Mouse (Mus musculus): Measurements from ENCODE around the gene Mpzl1. TPM values are rescaled to one million over a fixed set of nuclear protein-coding genes. Genes with fewer than 3 reads are reported as not detected.
"Not testable (repeated sequence)": the region's sequence is repeated elsewhere in the genome, so short reads cannot be mapped to it uniquely, and the experiment has no call there.

Gene Mpzl1
- polyA plus RNA-seq (2015; fragmentation: Nextera tagmentation; extraction: Ambion mirVana): 31.9 and 36.0 TPM in 2 replicates

DNA sequence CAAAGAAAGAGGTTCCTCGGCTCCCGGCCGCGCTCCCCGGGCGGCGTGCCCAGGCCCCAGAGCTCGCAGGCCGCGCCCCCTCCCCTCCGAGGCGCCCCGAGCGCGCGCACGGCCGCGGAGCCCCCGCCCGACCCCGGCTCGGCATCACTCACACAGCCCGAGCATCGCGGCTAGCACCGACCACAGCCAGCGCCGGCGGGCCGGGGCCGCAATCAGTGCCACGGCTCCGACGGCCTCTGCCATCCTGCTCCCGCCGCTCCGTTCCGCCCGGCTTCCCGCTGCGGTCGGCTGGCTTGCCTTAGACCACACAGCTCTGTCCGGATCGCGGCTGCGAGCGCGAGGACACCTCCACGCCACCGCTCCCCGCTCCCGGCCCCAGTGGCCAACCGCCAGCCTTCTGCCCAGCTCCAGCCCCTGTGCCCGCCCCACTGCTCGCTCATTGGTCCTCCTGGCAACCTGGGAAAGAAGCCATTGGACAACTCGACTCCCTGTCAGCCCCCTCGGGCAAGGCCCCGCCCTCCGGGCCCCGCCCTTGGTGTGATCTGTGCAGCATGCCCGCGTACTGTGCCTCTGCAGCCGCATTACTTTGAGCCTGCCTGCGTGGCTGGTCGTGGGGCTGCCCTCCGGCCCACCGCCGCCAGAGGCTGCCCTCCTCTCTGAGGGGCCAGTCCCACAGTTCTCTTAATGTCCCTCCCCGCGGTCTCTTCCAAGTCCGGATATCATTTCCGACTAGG lies at the start of gene Mpzl1:
Gene Mpzl1, minus strand, starts transcription at position 388 of the 734 bp plus-strand sequence.
- Histone ChIP-seq H3K27ac (peak within 1 kb of the TSS; percentile 64), H3K9me3 (replicated peaks) (no peaks in the 10 kb centered on the region), H3K27me3 (peaks cover 9% of the 10 kb centered on the region; the same call in 1 of the 2 replicates), H3K4me2 (peak within 1 kb of the TSS; percentile 99), H3K36me3 (no peaks in the 10 kb centered on the region), H3K4me1 (replicated peaks) (peaks cover 63% of the 10 kb centered on the region), H3K4me3 (replicated peaks) (peak within 1 kb of the TSS; percentile 78), H3K9ac (peak within 1 kb of the TSS; percentile 77)
- DNase-seq: peak; percentile 98
- WGBS (ENCODE audit: insufficient replicate concordance): under 1% methylated on average over 54 of the region's 73 CpGs
- ATAC-seq (ENCODE audit: low read depth): peak; percentile 99

DNA sequence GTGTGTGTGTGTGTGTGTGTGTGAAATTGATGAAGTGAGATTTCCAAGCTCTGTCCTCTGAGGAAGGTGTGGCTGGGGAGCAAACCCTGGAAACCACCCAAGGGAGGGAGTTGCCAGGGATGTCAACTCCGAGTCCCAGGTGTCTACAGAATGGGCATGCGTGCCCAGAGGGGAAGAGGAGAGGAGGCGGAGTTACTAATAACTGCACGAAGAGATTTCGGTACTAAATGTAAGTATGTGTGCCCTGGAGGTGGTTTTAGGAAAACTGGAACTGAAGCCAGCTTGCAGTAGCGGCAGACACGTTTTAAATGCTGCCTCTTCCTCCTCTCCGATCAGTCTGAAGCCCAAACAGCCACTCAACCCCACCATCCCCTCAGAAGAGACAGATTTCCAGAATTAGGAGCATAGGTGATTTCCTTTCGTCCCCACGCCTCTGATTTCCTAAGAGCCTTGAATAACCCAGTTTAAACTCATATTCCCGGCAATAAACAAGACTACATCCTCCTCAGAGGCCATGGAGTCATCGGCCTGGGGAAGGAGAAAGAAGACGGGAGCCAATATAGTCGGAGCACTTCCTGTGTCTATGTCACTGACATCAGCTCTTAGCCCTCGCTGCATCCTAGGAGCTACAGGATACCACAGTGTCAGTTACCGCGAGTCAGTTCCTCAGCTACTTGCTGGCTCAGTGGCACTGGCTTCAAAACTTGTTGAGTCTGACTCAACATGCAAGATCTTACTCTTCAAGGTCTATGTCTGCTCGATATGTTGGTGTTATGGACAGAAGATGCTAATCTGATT lies 47.9 kb upstream of the Mpzl1 start:
- Histone ChIP-seq H3K4me3 (replicated peaks) (no peak overlapping the region), H3K9ac (no peak overlapping the region; the same call in 1 of the 2 replicates), H3K4me2 (no peak overlapping the region), H3K27ac (no peak overlapping the region), H3K27me3 (no peaks in the 10 kb centered on the region), H3K9me3 (replicated peaks) (no peaks in the 10 kb centered on the region), H3K4me1 (replicated peaks) (peaks cover 27% of the 10 kb centered on the region; the same call in 1 of the 2 replicates), H3K36me3 (no peaks in the 10 kb centered on the region)
- 44% methylated on average over 18 of the region's 18 CpGs for WGBS (ENCODE audit: insufficient replicate concordance)
- DNase-seq (no peak), ATAC-seq (ENCODE audit: low read depth) (peak; percentile 45; the same call in 1 of the 2 replicates)

DNA sequence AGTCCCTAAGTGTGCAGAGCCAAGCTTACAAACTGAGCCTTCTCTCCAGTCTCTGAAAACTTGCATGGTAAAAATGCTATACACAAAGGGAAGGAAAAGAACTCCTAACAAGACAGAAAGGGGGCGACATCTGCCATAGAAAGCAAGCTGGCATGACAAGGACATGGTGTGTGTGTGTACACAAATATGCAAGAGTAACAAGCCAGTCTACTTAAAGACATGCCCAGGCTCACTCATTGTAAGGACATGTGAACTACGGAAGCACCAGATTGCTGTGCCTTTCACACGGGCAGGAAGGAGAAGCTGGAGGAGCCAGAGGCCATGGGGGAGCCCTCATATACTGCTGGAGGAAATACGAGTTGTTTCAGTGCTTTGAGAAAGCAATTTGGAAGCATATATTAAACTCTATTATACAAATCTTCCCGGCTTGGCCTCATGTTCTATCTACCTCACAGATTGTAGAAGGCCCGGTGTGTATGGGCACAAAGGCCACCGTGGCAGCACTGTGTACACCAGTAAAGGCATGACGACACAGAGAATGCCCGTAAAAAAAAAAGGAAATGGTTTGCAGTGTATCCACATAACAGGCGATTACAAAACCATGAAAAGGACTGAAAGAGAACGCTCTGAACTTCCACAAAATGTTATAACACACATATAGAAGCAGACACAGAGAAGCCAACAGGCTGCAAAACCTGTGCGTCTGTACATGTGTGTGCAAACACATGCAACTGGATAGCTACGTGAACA lies 46.9 kb upstream of the Mpzl1 start:
- 0 out of 2 replicates have a peak, but pooled peaks have one; percentile 18 for ATAC-seq (ENCODE audit: low read depth)
- H3K27ac ChIP-seq: no peak overlapping the region
- H3K9ac ChIP-seq: no peak overlapping the region
- DNase-seq: no peak
- no peaks in the 10 kb centered on the region for H3K9me3 ChIP-seq (replicated peaks)
- no peaks in the 10 kb centered on the region for H3K27me3 ChIP-seq
- no peak overlapping the region for H3K4me3 ChIP-seq (replicated peaks)
- 41% methylated on average over 13 of the region's 13 CpGs for WGBS (ENCODE audit: insufficient replicate concordance)
- no peak overlapping the region for H3K4me2 ChIP-seq
- peaks cover 30% of the 10 kb centered on the region for H3K4me1 ChIP-seq (replicated peaks)
- H3K36me3 ChIP-seq: no peaks in the 10 kb centered on the region

DNA sequence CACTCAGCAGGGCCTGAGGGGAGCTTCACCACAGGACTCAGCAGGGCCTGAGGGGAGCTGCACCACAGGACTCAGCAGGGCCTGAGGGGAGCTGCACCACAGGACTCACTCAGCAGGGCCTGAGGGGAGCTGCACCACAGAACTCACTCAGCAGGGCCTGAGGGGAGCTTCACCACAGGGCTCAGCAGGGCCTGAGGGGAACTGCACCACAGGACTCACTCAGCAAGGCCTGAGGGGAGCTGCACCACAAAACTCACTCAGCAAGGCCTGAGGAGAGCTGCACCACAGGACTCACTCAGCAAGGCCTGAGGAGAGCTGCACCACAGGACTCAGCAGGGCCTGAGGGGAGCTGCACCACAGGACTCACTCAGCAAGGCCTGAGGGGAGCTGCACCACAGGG lies 45.7 kb upstream of the Mpzl1 start:
- not testable (repeated sequence) for DNase-seq; H3K4me2 ChIP-seq; H3K4me3 ChIP-seq (replicated peaks); ATAC-seq (ENCODE audit: low read depth); H3K9ac ChIP-seq; H3K36me3 ChIP-seq; H3K27me3 ChIP-seq; H3K9me3 ChIP-seq (replicated peaks)
- Histone ChIP-seq H3K4me1 (replicated peaks) (peaks cover 30% of the 10 kb centered on the region), H3K27ac (peak overlapping the region; percentile 64)

- 48% methylated on average over 3 of the region's 3 CpGs for WGBS (ENCODE audit: insufficient replicate concordance)
- peaks cover 31% of the 10 kb centered on the region for H3K4me1 ChIP-seq (replicated peaks)
- no peak overlapping the region for H3K4me2 ChIP-seq
- no peak for ATAC-seq (ENCODE audit: low read depth)
- no peaks in the 10 kb centered on the region for H3K27me3 ChIP-seq
- H3K4me3 ChIP-seq (replicated peaks): no peak overlapping the region
- no peaks in the 10 kb centered on the region for H3K36me3 ChIP-seq
- no peak overlapping the region for H3K9ac ChIP-seq
- no peaks in the 10 kb centered on the region for H3K9me3 ChIP-seq (replicated peaks)
- no peak overlapping the region for H3K27ac ChIP-seq
- no peak for DNase-seq
These were observed 45.3 kb upstream of the Mpzl1 start for GRCm38 (mm10) chr1:165679618-165679997.

GRCm38 (mm10) chr1:165678861-165679617 lies 44.7 kb upstream of the Mpzl1 start:
- WGBS (ENCODE audit: insufficient replicate concordance): 73% methylated on average over 15 of the region's 15 CpGs
- H3K4me1 ChIP-seq (replicated peaks): peaks cover 30% of the 10 kb centered on the region
- no peak for ATAC-seq (ENCODE audit: low read depth)
- no peak overlapping the region for H3K9ac ChIP-seq
- no peaks in the 10 kb centered on the region for H3K36me3 ChIP-seq
- no peak for DNase-seq
- H3K4me3 ChIP-seq (replicated peaks): no peak overlapping the region
- H3K4me2 ChIP-seq: no peak overlapping the region
- H3K27ac ChIP-seq: no peak overlapping the region
- no peaks in the 10 kb centered on the region for H3K9me3 ChIP-seq (replicated peaks)
- H3K27me3 ChIP-seq: no peaks in the 10 kb centered on the region

DNA sequence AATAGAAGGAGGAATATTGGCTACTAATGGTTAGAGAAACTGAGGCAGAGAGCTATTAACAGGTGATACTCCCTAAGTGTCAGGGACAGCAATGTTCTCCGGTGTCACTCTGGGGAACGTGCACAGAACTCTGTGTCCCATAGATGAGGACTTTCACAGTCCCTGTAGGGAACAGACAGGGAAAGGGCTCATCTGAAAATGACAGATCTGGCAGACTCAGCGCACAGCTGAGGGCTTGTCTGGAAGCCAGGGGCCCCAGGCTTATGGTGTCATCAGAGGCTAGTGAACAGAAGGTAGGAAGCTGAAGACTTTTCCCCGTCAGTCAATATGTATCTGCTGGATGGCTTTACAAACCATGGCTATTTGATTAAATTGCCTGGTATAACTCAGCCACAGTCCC lies 43.2 kb upstream of the Mpzl1 start:
- Histone ChIP-seq H3K27me3 (no peaks in the 10 kb centered on the region), H3K4me3 (replicated peaks) (no peak overlapping the region), H3K27ac (no peak overlapping the region), H3K4me2 (no peak overlapping the region), H3K9me3 (replicated peaks) (no peaks in the 10 kb centered on the region), H3K9ac (no peak overlapping the region), H3K36me3 (no peaks in the 10 kb centered on the region), H3K4me1 (replicated peaks) (peaks cover 27% of the 10 kb centered on the region)
- no peak for ATAC-seq (ENCODE audit: low read depth)
- no peak for DNase-seq
- 74% methylated on average over 4 of the region's 4 CpGs for WGBS (ENCODE audit: insufficient replicate concordance)

DNA sequence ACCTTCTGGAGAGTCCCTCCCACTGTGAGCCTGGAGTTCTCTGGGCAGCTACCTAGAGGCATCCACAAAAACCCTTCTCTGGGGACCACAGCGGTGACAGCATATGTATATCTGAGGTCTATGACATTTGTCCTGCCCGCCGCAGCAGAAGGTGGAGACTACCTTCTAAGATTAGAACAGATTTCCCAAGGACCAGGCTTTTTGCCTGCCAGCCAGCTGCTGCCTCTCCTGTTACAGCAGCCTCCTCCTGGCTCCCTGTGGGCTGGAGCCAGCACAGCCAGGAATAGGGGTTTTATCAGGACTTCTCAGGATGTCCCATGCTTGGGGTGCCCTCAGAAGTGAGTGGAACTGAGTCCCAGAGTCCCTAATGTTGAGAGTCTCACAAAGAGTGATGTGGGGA lies 42.7 kb upstream of the Mpzl1 start:
- Histone ChIP-seq H3K36me3 (no peaks in the 10 kb centered on the region), H3K27me3 (no peaks in the 10 kb centered on the region), H3K4me3 (replicated peaks) (no peak overlapping the region), H3K4me2 (no peak overlapping the region), H3K27ac (no peak overlapping the region), H3K9ac (no peak overlapping the region), H3K9me3 (replicated peaks) (no peaks in the 10 kb centered on the region), H3K4me1 (replicated peaks) (peaks cover 22% of the 10 kb centered on the region)
- no peak for DNase-seq
- 56% methylated on average over 3 of the region's 3 CpGs for WGBS (ENCODE audit: insufficient replicate concordance)
- no peak for ATAC-seq (ENCODE audit: low read depth)

- H3K9ac ChIP-seq: no peak overlapping the region
- WGBS (ENCODE audit: insufficient replicate concordance): 55% methylated on average over 9 of the region's 9 CpGs
- ATAC-seq (ENCODE audit: low read depth) (0 out of 2 replicates have a peak, but pooled peaks have one; percentile 6), DNase-seq (no peak)
- no peaks in the 10 kb centered on the region for H3K9me3 ChIP-seq (replicated peaks)
- H3K4me1 ChIP-seq (replicated peaks): peaks cover 13% of the 10 kb centered on the region; the same call in 1 of the 2 replicates
- H3K27ac ChIP-seq: no peak overlapping the region
- H3K27me3 ChIP-seq: no peaks in the 10 kb centered on the region
- H3K4me3 ChIP-seq (replicated peaks): no peak overlapping the region
- H3K36me3 ChIP-seq: no peaks in the 10 kb centered on the region
- no peak overlapping the region for H3K4me2 ChIP-seq
These were observed 40.8 kb upstream of the Mpzl1 start for GRCm38 (mm10) chr1:165675167-165675566.

- peaks cover 6% of the 10 kb centered on the region; the same call in 1 of the 2 replicates for H3K4me1 ChIP-seq (replicated peaks)
- no peaks in the 10 kb centered on the region for H3K36me3 ChIP-seq
- H3K27ac ChIP-seq: no peak overlapping the region
- DNase-seq (no peak), ATAC-seq (ENCODE audit: low read depth) (peak; percentile 12; the same call in 1 of the 2 replicates)
- H3K27me3 ChIP-seq: no peaks in the 10 kb centered on the region
- no peaks in the 10 kb centered on the region for H3K9me3 ChIP-seq (replicated peaks)
- WGBS (ENCODE audit: insufficient replicate concordance): 69% methylated on average over 9 of the region's 9 CpGs
- H3K9ac ChIP-seq: no peak overlapping the region
- H3K4me3 ChIP-seq (replicated peaks): no peak overlapping the region
- H3K4me2 ChIP-seq: no peak overlapping the region
These were observed 38.0 kb upstream of the Mpzl1 start for GRCm38 (mm10) chr1:165672355-165672754.
